Mouse (Mus musculus): ENCODE results near the gene Paqr8. TPM values are rescaled to one million over a fixed set of nuclear protein-coding genes. Genes with fewer than 3 reads are reported as not detected.
A peak's percentile ranks its signal among the peaks of the same experiment; 100 is the strongest.

Paqr8 gene
- polyA plus RNA-seq, 1 experiment from 2014 or later: 2.1 TPM

DNA sequence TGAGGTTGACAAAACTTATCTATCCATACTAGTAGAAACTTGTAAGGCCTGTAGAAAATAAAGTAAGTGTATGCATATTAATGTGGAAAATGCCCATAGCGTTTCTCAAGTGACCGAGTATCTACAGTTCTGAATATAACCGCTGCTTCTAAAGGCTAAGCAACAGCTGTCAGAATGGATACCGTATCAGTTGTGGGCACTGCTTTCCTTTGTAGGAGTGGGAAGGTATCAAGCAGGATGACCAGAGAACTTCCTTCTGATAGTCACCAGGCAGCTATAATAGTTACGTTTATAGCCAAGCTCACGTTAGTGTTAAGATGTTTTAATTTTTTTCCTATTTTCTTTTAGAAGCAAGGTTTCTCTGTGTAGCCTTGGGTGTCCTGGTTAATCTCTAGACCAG, 83.0 kb downstream of the Paqr8 start:
- 97% methylated on average over 6 of the region's 6 CpGs for WGBS
- no peaks in the 10 kb centered on the region for H3K9me3 ChIP-seq (replicated peaks; ENCODE audit: low read length)
- no peaks in the 10 kb centered on the region for H3K4me1 ChIP-seq (replicated peaks; ENCODE audit: insufficient read depth, low read length)
- no peaks in the 10 kb centered on the region for H3K27me3 ChIP-seq (ENCODE audit: insufficient read depth, low read length)
- ATAC-seq (replicated peaks; ENCODE audit: low FRiP score, low read depth) (no peak), DNase-seq (ENCODE audit: low spot score) (no peak)
- no peak overlapping the region for H3K27ac ChIP-seq
- no peak overlapping the region for H3K9ac ChIP-seq (ENCODE audit: low read depth, low read length)
- H3K4me3 ChIP-seq (replicated peaks; ENCODE audit: low read depth, low read length): no peak overlapping the region
- no peak overlapping the region for H3K4me2 ChIP-seq (ENCODE audit: low read length)
- no peaks in the 10 kb centered on the region for H3K36me3 ChIP-seq (ENCODE audit: insufficient read depth, low read length)
- TF ChIP-seq CTCF (IDR thresholded peaks at IDR 0.05; ENCODE audit: low read depth): no peak

DNA sequence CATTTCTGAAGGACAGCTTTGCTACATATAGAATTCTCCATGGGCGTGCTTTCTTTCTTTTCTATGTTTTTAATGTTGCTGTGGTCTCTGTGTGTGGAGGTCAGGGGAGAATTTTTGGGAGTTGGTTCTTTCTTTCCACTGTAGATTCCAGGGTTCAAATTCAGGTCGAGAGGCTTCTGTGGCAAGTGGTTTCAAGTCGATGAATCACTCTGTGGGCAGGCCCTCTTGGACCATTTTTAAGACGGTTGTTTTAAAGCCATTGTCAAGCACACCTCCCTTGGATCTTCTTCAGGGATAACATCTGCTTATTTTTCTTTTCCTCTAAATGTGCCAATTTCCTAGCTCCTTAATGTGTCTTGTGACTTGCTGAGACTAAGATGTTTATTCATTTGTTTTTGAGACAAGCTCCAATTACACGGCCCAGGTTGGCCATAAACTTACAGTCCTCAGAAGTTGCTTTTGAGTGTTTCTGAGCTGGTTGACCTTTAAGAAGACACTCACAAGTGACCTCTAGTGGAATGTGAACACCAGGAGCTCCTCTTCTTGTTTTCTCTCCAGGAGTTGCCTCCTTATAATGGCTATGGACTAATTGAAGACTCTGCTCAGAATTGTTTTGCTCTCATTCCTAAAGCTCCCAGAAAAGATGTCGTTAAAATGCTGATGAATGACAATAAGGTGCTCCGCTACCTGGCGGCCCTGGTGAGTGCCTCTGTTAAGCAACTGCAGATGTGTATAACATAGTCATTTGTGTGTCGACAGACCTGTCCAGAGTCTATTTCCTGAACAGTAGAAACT, 84.1 kb downstream of the Paqr8 start:
- H3K27ac ChIP-seq: no peak overlapping the region
- H3K4me3 ChIP-seq (replicated peaks; ENCODE audit: low read depth, low read length): no peak overlapping the region
- 48% methylated on average over 9 of the region's 9 CpGs for WGBS
- no peaks in the 10 kb centered on the region for H3K27me3 ChIP-seq (ENCODE audit: insufficient read depth, low read length)
- H3K9ac ChIP-seq (ENCODE audit: low read depth, low read length): no peak overlapping the region
- TF ChIP-seq CTCF (IDR thresholded peaks at IDR 0.05; ENCODE audit: low read depth): no peak
- no peaks in the 10 kb centered on the region for H3K4me1 ChIP-seq (replicated peaks; ENCODE audit: insufficient read depth, low read length)
- no peak for ATAC-seq (replicated peaks; ENCODE audit: low FRiP score, low read depth)
- no peak overlapping the region for H3K4me2 ChIP-seq (ENCODE audit: low read length)
- peak; percentile 31 for DNase-seq (ENCODE audit: low spot score)
- no peaks in the 10 kb centered on the region for H3K9me3 ChIP-seq (replicated peaks; ENCODE audit: low read length)
- no peaks in the 10 kb centered on the region for H3K36me3 ChIP-seq (ENCODE audit: insufficient read depth, low read length)

DNA sequence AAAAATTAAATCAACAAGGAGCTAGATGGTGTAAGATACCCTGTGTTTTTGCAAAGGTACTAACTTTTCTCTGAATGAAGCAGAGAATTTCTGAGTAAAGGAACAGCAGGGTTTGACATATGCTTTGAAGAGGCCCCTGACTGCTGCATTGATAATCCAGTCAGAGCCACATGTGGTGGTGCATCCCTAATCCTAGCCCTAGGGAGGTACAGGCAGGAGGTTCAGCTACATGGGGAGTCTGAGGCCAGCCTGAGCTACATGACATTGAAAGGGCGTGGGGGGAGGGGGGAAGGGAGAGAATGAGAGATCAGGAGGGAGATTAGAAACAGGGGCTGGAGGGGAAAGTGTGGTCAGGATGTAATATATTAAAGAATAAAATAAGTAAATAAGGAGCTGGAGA, 90.1 kb downstream of the Paqr8 start:
- 82% methylated on average over 1 of the region's 1 CpGs for WGBS
- Histone ChIP-seq H3K9me3 (replicated peaks; ENCODE audit: low read length) (no peaks in the 10 kb centered on the region), H3K4me3 (replicated peaks; ENCODE audit: low read depth, low read length) (no peak overlapping the region), H3K27ac (no peak overlapping the region), H3K27me3 (ENCODE audit: insufficient read depth, low read length) (no peaks in the 10 kb centered on the region), H3K9ac (ENCODE audit: low read depth, low read length) (no peak overlapping the region), H3K36me3 (ENCODE audit: insufficient read depth, low read length) (no peaks in the 10 kb centered on the region), H3K4me2 (ENCODE audit: low read length) (no peak overlapping the region), H3K4me1 (replicated peaks; ENCODE audit: insufficient read depth, low read length) (no peaks in the 10 kb centered on the region)
- DNase-seq (ENCODE audit: low spot score): no peak
- ATAC-seq (replicated peaks; ENCODE audit: low FRiP score, low read depth): no peak
- TF ChIP-seq CTCF (IDR thresholded peaks at IDR 0.05; ENCODE audit: low read depth): no peak

DNA sequence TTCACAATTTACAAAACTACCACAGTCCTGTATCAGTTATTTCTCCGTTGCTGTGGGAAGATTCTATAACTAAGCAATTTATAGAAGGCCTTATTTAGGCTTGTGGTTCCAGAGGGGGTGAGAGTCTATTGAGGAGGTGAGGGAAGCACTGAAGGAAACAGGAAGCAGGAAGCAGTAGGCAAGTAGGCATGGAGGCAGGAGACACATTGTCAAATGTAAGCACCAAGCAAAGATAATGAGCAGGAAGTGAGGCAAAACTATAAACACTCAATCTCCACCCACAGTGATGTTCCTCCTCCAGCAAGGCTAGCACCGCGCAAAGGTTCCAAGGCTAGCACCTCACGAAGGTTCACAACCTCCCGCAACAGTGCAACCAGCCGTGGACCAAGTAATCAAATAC, 91.4 kb downstream of the Paqr8 start:
- Histone ChIP-seq H3K9me3 (replicated peaks; ENCODE audit: low read length) (no peaks in the 10 kb centered on the region), H3K4me2 (ENCODE audit: low read length) (no peak overlapping the region), H3K27me3 (ENCODE audit: insufficient read depth, low read length) (no peaks in the 10 kb centered on the region), H3K4me3 (replicated peaks; ENCODE audit: low read depth, low read length) (no peak overlapping the region), H3K36me3 (ENCODE audit: insufficient read depth, low read length) (no peaks in the 10 kb centered on the region), H3K27ac (no peak overlapping the region), H3K4me1 (replicated peaks; ENCODE audit: insufficient read depth, low read length) (no peaks in the 10 kb centered on the region), H3K9ac (ENCODE audit: low read depth, low read length) (no peak overlapping the region)
- no peak for TF ChIP-seq CTCF (IDR thresholded peaks at IDR 0.05; ENCODE audit: low read depth)
- no peak for DNase-seq (ENCODE audit: low spot score)
- 91% methylated on average over 6 of the region's 6 CpGs for WGBS
- no peak for ATAC-seq (replicated peaks; ENCODE audit: low FRiP score, low read depth)

DNA sequence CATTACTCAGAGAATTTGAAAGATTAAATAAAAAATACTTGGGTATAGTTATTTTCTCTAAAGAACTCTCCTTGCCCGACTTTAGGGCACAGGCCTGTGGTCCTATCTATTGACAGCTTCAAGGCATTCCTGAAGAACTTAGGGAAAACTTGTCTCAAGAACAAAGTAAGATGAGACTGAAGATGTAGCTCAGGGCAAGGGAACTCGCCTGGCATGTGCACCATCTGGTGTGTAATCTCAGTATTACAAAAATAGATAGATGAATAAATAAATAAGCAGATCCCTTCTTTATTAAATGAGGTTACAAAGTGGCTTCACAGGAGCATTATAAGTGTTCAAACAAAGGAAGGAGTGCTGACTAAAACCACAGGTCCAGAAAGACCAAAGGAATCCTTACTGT, 93.7 kb downstream of the Paqr8 start:
- Histone ChIP-seq H3K9me3 (replicated peaks; ENCODE audit: low read length) (no peaks in the 10 kb centered on the region), H3K27me3 (ENCODE audit: insufficient read depth, low read length) (no peaks in the 10 kb centered on the region), H3K4me3 (replicated peaks; ENCODE audit: low read depth, low read length) (no peak overlapping the region), H3K36me3 (ENCODE audit: insufficient read depth, low read length) (no peaks in the 10 kb centered on the region), H3K9ac (ENCODE audit: low read depth, low read length) (no peak overlapping the region), H3K4me1 (replicated peaks; ENCODE audit: insufficient read depth, low read length) (no peaks in the 10 kb centered on the region), H3K27ac (no peak overlapping the region), H3K4me2 (ENCODE audit: low read length) (no peak overlapping the region)
- peak; percentile 37; the same call in 1 of the 2 replicates for TF ChIP-seq CTCF (IDR thresholded peaks at IDR 0.05; ENCODE audit: low read depth)
- 67% methylated on average over 2 of the region's 2 CpGs for WGBS
- DNase-seq (ENCODE audit: low spot score): peak; percentile 21
- ATAC-seq (replicated peaks; ENCODE audit: low FRiP score, low read depth): no peak

DNA sequence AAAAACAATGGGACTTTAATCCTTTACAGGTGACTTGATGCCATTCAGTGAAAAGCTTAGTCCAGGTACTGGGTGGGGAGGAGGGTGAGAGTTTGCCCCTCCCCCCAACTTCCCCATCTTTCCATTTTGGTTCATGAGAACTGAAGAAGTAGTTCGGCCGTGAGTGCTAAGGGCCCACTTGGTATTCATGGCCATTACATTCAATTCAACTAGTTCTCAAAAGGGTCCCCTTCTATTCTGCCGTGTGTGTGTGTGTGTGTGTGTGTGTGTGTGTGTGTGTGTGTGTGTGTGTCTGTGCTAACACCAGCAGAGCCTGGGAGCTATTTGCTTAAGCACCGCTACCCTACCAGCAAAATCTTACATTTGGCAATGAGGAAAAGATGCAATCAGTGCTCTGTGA, 94.2 kb downstream of the Paqr8 start:
- no peak for DNase-seq (ENCODE audit: low spot score)

More for the DNA sequence above, 94.2 kb downstream of the Paqr8 start:
- Histone ChIP-seq H3K4me3 (replicated peaks; ENCODE audit: low read depth, low read length) (no peak overlapping the region), H3K4me2 (ENCODE audit: low read length) (no peak overlapping the region), H3K36me3 (ENCODE audit: insufficient read depth, low read length) (no peaks in the 10 kb centered on the region), H3K9me3 (replicated peaks; ENCODE audit: low read length) (no peaks in the 10 kb centered on the region), H3K27me3 (ENCODE audit: insufficient read depth, low read length) (no peaks in the 10 kb centered on the region), H3K4me1 (replicated peaks; ENCODE audit: insufficient read depth, low read length) (no peaks in the 10 kb centered on the region), H3K9ac (ENCODE audit: low read depth, low read length) (no peak overlapping the region), H3K27ac (no peak overlapping the region)
- no peak for TF ChIP-seq CTCF (IDR thresholded peaks at IDR 0.05; ENCODE audit: low read depth)
- 75% methylated on average over 4 of the region's 4 CpGs for WGBS
- no peak for ATAC-seq (replicated peaks; ENCODE audit: low FRiP score, low read depth)
